In the genomic region with DNA sequence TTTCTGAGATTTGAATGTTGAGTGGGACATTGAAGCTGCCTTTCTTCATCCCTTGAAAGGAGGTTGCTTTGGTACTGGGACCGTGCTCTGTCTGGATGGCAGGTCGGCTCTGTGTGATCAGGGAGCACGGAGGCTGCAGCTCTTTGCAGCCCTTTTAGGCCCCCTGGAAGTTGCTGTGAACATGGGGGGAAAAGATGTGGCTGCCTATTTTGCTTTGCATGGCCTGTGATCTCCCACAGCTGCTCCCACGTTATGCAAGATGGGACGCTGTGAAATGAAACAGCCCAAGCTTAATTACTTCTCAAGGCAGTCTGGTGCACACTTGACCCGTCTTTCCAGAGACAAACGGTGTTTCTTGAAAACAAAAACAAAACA, we compare ENCODE assay signal across 8 mouse cellular contexts. TPM values are rescaled to one million over a fixed set of nuclear protein-coding genes. Genes with fewer than 3 reads are reported as not detected.
DNase-seq lines count a peak whose midpoint lies in the region; ATAC-seq lines count a peak whose summit lies in the region.

No protein-coding gene starts in this region.

- H3K9me3 ChIP-seq in heart, embryonic 10.5 days: no peaks in the 10 kb centered on the region
- no peaks in the 10 kb centered on the region for H3K9me3 ChIP-seq in embryonic facial prominence, embryonic 11.5 days (replicated peaks; ENCODE audit: control insufficient read depth, low read length)
- no peaks in the 10 kb centered on the region for H3K9me3 ChIP-seq in intestine, embryonic 14.5 days (ENCODE audit: control insufficient read depth, low read length)

- DNase-seq in heart, embryonic 10.5 days (ENCODE audit: low spot score): no peak
- DNase-seq in heart, postnatal 25 days (ENCODE audit: low spot score): no peak
- DNase-seq in embryonic facial prominence, embryonic 11.5 days (ENCODE audit: low spot score): peak; percentile 50
- DNase-seq in intestine, embryonic 14.5 days (ENCODE audit: low spot score): peak; percentile 64
- DNase-seq in lung, postnatal 10 days: peak; percentile 30
- DNase-seq in thymus, postnatal 14 days: no peak
- no peak for DNase-seq in thymus, postnatal 25 days
- no peak for DNase-seq in adrenal gland, adult (ENCODE audit: inconsistent age in 2 of 2, low spot score in 1 of 2)

- no peaks in the 10 kb centered on the region for H3K27me3 ChIP-seq in heart, embryonic 10.5 days (ENCODE audit: insufficient read depth, poor library complexity, severe bottlenecking)
- no peaks in the 10 kb centered on the region for H3K27me3 ChIP-seq in embryonic facial prominence, embryonic 11.5 days (ENCODE audit: control insufficient read depth, insufficient read depth, low read length)
- H3K27me3 ChIP-seq in intestine, embryonic 14.5 days (replicated peaks; ENCODE audit: control insufficient read depth, insufficient read depth, low read length): no peaks in the 10 kb centered on the region

- H3K27ac ChIP-seq in heart, embryonic 10.5 days: no peak overlapping the region
- peak overlapping the region; percentile 85; the same call in 1 of the 2 replicates for H3K27ac ChIP-seq in embryonic facial prominence, embryonic 11.5 days (replicated peaks; ENCODE audit: low read depth, low read length)
- no peak overlapping the region for H3K27ac ChIP-seq in intestine, embryonic 14.5 days (ENCODE audit: low read depth)

- H3K9ac ChIP-seq in embryonic facial prominence, embryonic 11.5 days (replicated peaks; ENCODE audit: low read length): peak overlapping the region; percentile 94
- 0 out of 2 replicates have a peak overlapping the region, but pooled peaks have one; percentile 1 for H3K9ac ChIP-seq in intestine, embryonic 14.5 days (ENCODE audit: low read length)

- H3K4me3 ChIP-seq in heart, embryonic 10.5 days: peak overlapping the region; percentile 85
- H3K4me3 ChIP-seq in embryonic facial prominence, embryonic 11.5 days (ENCODE audit: low read depth, low read length): peak overlapping the region; percentile 95
- H3K4me3 ChIP-seq in intestine, embryonic 14.5 days (ENCODE audit: low read depth, low read length): peak overlapping the region; percentile 85

- peaks cover 17% of the 10 kb centered on the region for H3K4me1 ChIP-seq in heart, embryonic 10.5 days
- no peaks in the 10 kb centered on the region for H3K4me1 ChIP-seq in embryonic facial prominence, embryonic 11.5 days (ENCODE audit: control insufficient read depth, insufficient read depth, low read length)
- H3K4me1 ChIP-seq in intestine, embryonic 14.5 days (replicated peaks; ENCODE audit: control insufficient read depth, insufficient read depth, low read length): peaks cover 19% of the 10 kb centered on the region

- WGBS in heart, embryonic 10.5 days: 18% methylated on average over 7 of the region's 7 CpGs
- 8% methylated on average over 7 of the region's 7 CpGs for WGBS in embryonic facial prominence, embryonic 11.5 days
- 12% methylated on average over 7 of the region's 7 CpGs for WGBS in intestine, embryonic 14.5 days

- intact Hi-C loops in heart, postnatal 25 days (cut with DNase I): loop anchor here (2.0 to 5.0 kb wide), 2 partner anchors 92 to 223 kb away; no protein-coding TSS in a partner anchor

- no peaks in the 10 kb centered on the region for H3K36me3 ChIP-seq in heart, embryonic 10.5 days
- H3K36me3 ChIP-seq in embryonic facial prominence, embryonic 11.5 days (replicated peaks; ENCODE audit: control insufficient read depth, insufficient read depth, low read depth, low read length): no peaks in the 10 kb centered on the region
- no peaks in the 10 kb centered on the region for H3K36me3 ChIP-seq in intestine, embryonic 14.5 days (ENCODE audit: control insufficient read depth, insufficient read depth, low read length)

- peak overlapping the region; percentile 65 for H3K4me2 ChIP-seq in embryonic facial prominence, embryonic 11.5 days (ENCODE audit: low read depth, low read length)
- peak overlapping the region; percentile 85 for H3K4me2 ChIP-seq in intestine, embryonic 14.5 days (ENCODE audit: low read length)

- ATAC-seq in embryonic facial prominence, embryonic 11.5 days (replicated peaks; ENCODE audit: insufficient number of reproducible peaks, low FRiP score, low TSS enrichment, low read depth): no peak
- ATAC-seq in intestine, embryonic 14.5 days (replicated peaks; ENCODE audit: low FRiP score, low TSS enrichment, low read depth): no peak

RNA-seq across cellular contexts. Expression of gene Fmnl2, which starts 1.8 kb away (rescaled TPM):
- 1.0 and 2.5 TPM in 2 replicates for polyA plus RNA-seq in heart, embryonic 10.5 days (2016; fragmentation: Nextera tagmentation; extraction: Ambion mirVana)
- 1 to 10 TPM; 5.7 to 7.2 TPM for total RNA-seq in heart, postnatal 25 days (2021)
- 9.9 and 10.8 TPM in 2 replicates for polyA plus RNA-seq in embryonic facial prominence, embryonic 11.5 days (2014; fragmentation: Nextera tagmentation; extraction: Ambion mirVana)
- polyA plus RNA-seq in intestine, embryonic 14.5 days (2014; fragmentation: Nextera tagmentation; extraction: Ambion mirVana): 6.1 and 6.2 TPM in 2 replicates

Comparison
In these comparisons a context has a peak if more than half of its experiments do, and no peak if none do; other contexts are left out.
1. DNase-seq: peak in embryonic facial prominence, embryonic 11.5 days (single experiment), intestine, embryonic 14.5 days (single experiment) and lung, postnatal 10 days (single experiment); none in heart, embryonic 10.5 days (single experiment), heart, postnatal 25 days (single experiment), thymus, postnatal 14 days (single experiment), thymus, postnatal 25 days (single experiment) and adrenal gland, adult (0 of 2).
2. Peak in every context shown above with its lines, with median percentiles within 50 percentile points of each other: H3K4me3 ChIP-seq.